9 mouse cellular contexts compared by ENCODE assay signal in genomic region chr3:51889776-51890175, GRCm38 (mm10).
DNase-seq lines count a peak whose midpoint lies in the region; ATAC-seq and TF ChIP-seq lines count a peak whose summit lies in the region.
"Had no signal": no experiment of that assay in that cellular context is flagged by ENCODE, and none has a peak within 500 bp of the region (broad histone marks: within the 10 kb centered on the region; RNA-seq: fewer than 3 reads in every experiment).

No protein-coding gene starts in this region.

- 0 out of 2 replicates have a peak overlapping the region, but pooled peaks have one; percentile 36 for H3K4me2 ChIP-seq in forebrain, embryonic 15.5 days (replicated peaks)
- no peak overlapping the region for H3K4me2 ChIP-seq in hindbrain, embryonic 16.5 days (ENCODE audit: low read length)
- H3K4me2 ChIP-seq in stomach, postnatal 0 days (replicated peaks; ENCODE audit: low read depth): no peak overlapping the region

- TF ChIP-seq CTCF in stomach, postnatal 0 days (IDR thresholded peaks at IDR 0.05; ENCODE audit: low read depth): no peak

- no peak for TF ChIP-seq EP300 in stomach, postnatal 0 days (optimal IDR thresholded peaks at IDR 0.05)

- H3K36me3 ChIP-seq in forebrain, embryonic 15.5 days: no peaks in the 10 kb centered on the region
- no peaks in the 10 kb centered on the region for H3K36me3 ChIP-seq in hindbrain, embryonic 16.5 days (ENCODE audit: control insufficient read depth, insufficient read depth, low read length)
- no peaks in the 10 kb centered on the region for H3K36me3 ChIP-seq in stomach, postnatal 0 days (ENCODE audit: control insufficient read depth, insufficient read depth, low read length)

- ATAC-seq in forebrain, embryonic 15.5 days (replicated peaks): peak; percentile 93
- ATAC-seq in hindbrain, embryonic 16.5 days: peak; percentile 79
- no peak for ATAC-seq in stomach, postnatal 0 days (ENCODE audit: low FRiP score, low TSS enrichment)
- no peak for ATAC-seq in inflammation-experienced regulatory T-cells, adult 6 months
- no peak for ATAC-seq in CD4-positive, CD25-positive, alpha-beta regulatory T cell, adult 4 months

- H3K4me1 ChIP-seq in forebrain, embryonic 15.5 days: peaks cover 28% of the 10 kb centered on the region
- H3K4me1 ChIP-seq in hindbrain, embryonic 16.5 days (ENCODE audit: control insufficient read depth, insufficient read depth, low read depth, low read length): peaks cover 27% of the 10 kb centered on the region
- peaks cover 2% of the 10 kb centered on the region; the same call in 1 of the 2 replicates for H3K4me1 ChIP-seq in stomach, postnatal 0 days (replicated peaks; ENCODE audit: control insufficient read depth, insufficient read depth)

- no peak overlapping the region for H3K9ac ChIP-seq in forebrain, embryonic 15.5 days (replicated peaks)
- H3K9ac ChIP-seq in hindbrain, embryonic 16.5 days (ENCODE audit: low read depth, low read length): peak overlapping the region; percentile 36
- H3K9ac ChIP-seq in stomach, postnatal 0 days (ENCODE audit: low read length): no peak overlapping the region

- H3K27me3 ChIP-seq in forebrain, embryonic 15.5 days: no peaks in the 10 kb centered on the region
- no peaks in the 10 kb centered on the region for H3K27me3 ChIP-seq in hindbrain, embryonic 16.5 days (replicated peaks; ENCODE audit: control insufficient read depth, insufficient read depth, low read length)
- H3K27me3 ChIP-seq in stomach, postnatal 0 days (ENCODE audit: control insufficient read depth, insufficient read depth, low read length): no peaks in the 10 kb centered on the region

- WGBS in forebrain, embryonic 15.5 days: 10% methylated on average over 5 of the region's 5 CpGs
- WGBS in hindbrain, embryonic 16.5 days: 25% methylated on average over 5 of the region's 5 CpGs
- 49% methylated on average over 5 of the region's 5 CpGs for WGBS in stomach, postnatal 0 days

- peak; percentile 20 for DNase-seq in retina, postnatal 1 day
- no peak for DNase-seq in retina, embryonic 14.5 days (ENCODE audit: low spot score)
- peak; percentile 53 for DNase-seq in lung, postnatal 14 days
- DNase-seq in stomach, postnatal 0 days (ENCODE audit: low spot score): peak; percentile 27

- peak overlapping the region; percentile 92 for H3K27ac ChIP-seq in forebrain, embryonic 15.5 days (replicated peaks)
- H3K27ac ChIP-seq in hindbrain, embryonic 16.5 days (ENCODE audit: low read depth, low read length): peak overlapping the region; percentile 88
- H3K27ac ChIP-seq in stomach, postnatal 0 days (replicated peaks): 0 out of 2 replicates have a peak overlapping the region, but pooled peaks have one; percentile 18

- no peak overlapping the region for H3K4me3 ChIP-seq in forebrain, embryonic 15.5 days
- H3K4me3 ChIP-seq in hindbrain, embryonic 16.5 days (ENCODE audit: low read length): no peak overlapping the region
- H3K4me3 ChIP-seq in stomach, postnatal 0 days (ENCODE audit: low read depth, low read length): no peak overlapping the region
- H3K4me3 ChIP-seq: myocyte had no signal

- H3K9me3 ChIP-seq in forebrain, embryonic 15.5 days: no peaks in the 10 kb centered on the region
- no peaks in the 10 kb centered on the region for H3K9me3 ChIP-seq in hindbrain, embryonic 16.5 days (ENCODE audit: control insufficient read depth, low read length)
- no peaks in the 10 kb centered on the region for H3K9me3 ChIP-seq in stomach, postnatal 0 days (ENCODE audit: control insufficient read depth, low read length)

Comparison
In these comparisons a context has a peak if more than half of its experiments do, and no peak if none do; other contexts are left out.
1. ATAC-seq: peak in forebrain, embryonic 15.5 days (single experiment) and hindbrain, embryonic 16.5 days (single experiment); none in stomach, postnatal 0 days (single experiment), inflammation-experienced regulatory T-cells, adult 6 months (single experiment) and CD4-positive, CD25-positive, alpha-beta regulatory T cell, adult 4 months (single experiment).
2. H3K27ac ChIP-seq: peak in every context shown above with its lines; median percentile 92 in forebrain, embryonic 15.5 days; 88 in hindbrain, embryonic 16.5 days; 18 in stomach, postnatal 0 days.